Mouse (Mus musculus) megakaryocyte, embryonic 14.5 days (primary cell): ENCODE measurements around the gene Rgcc.

Source experiments
- FLI1 ChIP-seq: IDR thresholded peaks from 2 replicates; pipeline ENCODE4 v1.6.1; 2012; ENCODE audit warnings: low read length, inconsistent platforms, mixed read lengths
- GATA1 ChIP-seq: IDR thresholded peaks from 3 replicates; pipeline ENCODE4 v1.6.1; 2012; ENCODE audit warnings: mixed read lengths, low read length, inconsistent platforms, borderline replicate concordance

- TF ChIP-seq GATA1 (no peak), FLI1 (no peak)
Measured at GRCm38 (mm10) chr14:79299230-79299629, 2.2 kb downstream of the Rgcc start.
